Mouse (Mus musculus): ENCODE data around the gene Bmp7. TPM values are rescaled to one million over a fixed set of nuclear protein-coding genes. Genes with fewer than 3 reads are reported as not detected.

Gene Bmp7
- polyA plus RNA-seq, 1 experiment from 2014 or later, result 4.4 TPM

Small RNA genes within 50 kb of the gene (microRNA-seq; reads per million reads assigned to microRNA genes)
- not detected for gene Gm22773

Other genes starting within 250 kb of the Bmp7 start
- 0.10 TPM in 1 of 2 replicates, not detected in the other for gene Spo11, start 37.4 kb upstream of the Bmp7 start, polyA plus RNA-seq (2016; fragmentation: Nextera tagmentation; extraction: Ambion mirVana)
- gene Rae1, start 59.8 kb upstream of the Bmp7 start, polyA plus RNA-seq (2016; fragmentation: Nextera tagmentation; extraction: Ambion mirVana), result 117 and 119 TPM in 2 replicates
- 305 and 313 TPM in 2 replicates for gene Rbm38, start 80.2 kb upstream of the Bmp7 start, polyA plus RNA-seq (2016; fragmentation: Nextera tagmentation; extraction: Ambion mirVana)
- gene Ctcfl, start 179.2 kb upstream of the Bmp7 start, polyA plus RNA-seq (2016; fragmentation: Nextera tagmentation; extraction: Ambion mirVana), result 0.04 and 0.06 TPM in 2 replicates
- gene Pck1, start 212.7 kb upstream of the Bmp7 start, polyA plus RNA-seq (2016; fragmentation: Nextera tagmentation; extraction: Ambion mirVana), result 0.07 and 0.20 TPM in 2 replicates